Mouse (Mus musculus) heart, embryonic 12.5 days (tissue): Measurements from ENCODE around the gene Oaf. TPM values are rescaled to one million over a fixed set of nuclear protein-coding genes. Genes with fewer than 3 reads are reported as not detected.

ENCODE experiments used
- ATAC-seq: fragments of 200-750 bp; cut with Nextera tagmentation; 2 replicates; pipeline ENCODE4 v1.8.0; 2017; ENCODE audit warnings: moderate TSS enrichment, moderate library complexity; ENCODE audit not compliant: insufficient number of reproducible peaks, low FRiP score
- H3K27ac ChIP-seq: fragments of 300-500 bp; sonication (generic); 2 replicates; pipeline ENCODE4 v1.5.1; 2016; ENCODE audit warnings: mild to moderate bottlenecking, moderate library complexity; ENCODE audit not compliant: poor library complexity, severe bottlenecking
- H3K27me3 ChIP-seq: fragments of 300-500 bp; sonication (generic); replicated peaks from 2 replicates; pipeline ENCODE4 v1.6.1; 2016; ENCODE audit warnings: mild to moderate bottlenecking, moderate library complexity
- H3K36me3 ChIP-seq: fragments of 300-500 bp; sonication (generic); 2 replicates; pipeline ENCODE4 v1.6.1; 2016; ENCODE audit warnings: mild to moderate bottlenecking, moderate library complexity
- H3K4me1 ChIP-seq: fragments of 300-500 bp; sonication (generic); replicated peaks from 2 replicates; pipeline ENCODE4 v1.6.1; 2016; ENCODE audit warnings: mild to moderate bottlenecking
- H3K4me2 ChIP-seq: fragments of 300-500 bp; sonication (generic); 2 replicates; pipeline ENCODE4 v1.6.1; 2016; ENCODE audit warnings: mild to moderate bottlenecking, moderate library complexity
- H3K4me3 ChIP-seq: fragments of 300-500 bp; sonication (generic); 2 replicates; pipeline ENCODE4 v1.5.1; 2016; ENCODE audit warnings: mild to moderate bottlenecking
- H3K9ac ChIP-seq: fragments of 300-500 bp; sonication (generic); 2 replicates; pipeline ENCODE4 v1.6.1; 2016; ENCODE audit warnings: mild to moderate bottlenecking, moderate library complexity
- H3K9me3 ChIP-seq: fragments of 300-500 bp; sonication (generic); replicated peaks from 2 replicates; pipeline ENCODE4 v1.6.1; 2016; ENCODE audit warnings: mild to moderate bottlenecking, moderate library complexity
- WGBS: fragments of 180-500 bp; shearing (Covaris S2); methylation state at CpG from one replicate; pipeline ENCODE4 v1.1.7; 2016; 5-methylcytosine and 5-hydroxymethylcytosine counted together
- polyA plus RNA-seq: library from polyadenylated mRNA; unstranded; fragments of >200 nt; fragmentation: Nextera tagmentation; extraction: Ambion mirVana; gene quantifications from 2 replicates; pipeline ENCODE4 v1.2.1, GENCODE M21; 2016

Oaf gene
- polyA plus RNA-seq, 1 experiment from 2014 or later = 37.6 TPM

DNA sequence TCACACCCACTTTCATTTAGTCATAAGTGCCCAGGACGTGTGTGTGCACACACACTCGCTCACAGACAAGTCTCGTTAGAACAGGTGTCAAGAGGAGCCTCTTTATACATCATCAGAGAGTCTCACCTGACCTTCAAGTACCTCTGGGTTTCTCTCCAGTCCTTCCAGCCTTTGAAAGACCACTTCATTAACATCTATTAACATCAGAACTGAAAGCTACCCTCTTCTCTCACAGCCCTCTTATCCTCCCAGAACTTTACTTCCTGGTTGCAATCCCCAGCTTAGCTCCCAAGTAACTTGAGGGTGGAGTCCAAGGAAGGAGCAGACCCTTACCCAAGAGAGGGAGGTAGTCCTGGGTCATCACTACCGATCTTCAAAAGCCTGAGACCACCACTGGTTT lies 48.1 kb downstream of the Oaf start:
- Histone ChIP-seq H3K27ac (no peak overlapping the region), H3K9me3 (no peaks in the 10 kb centered on the region; the same call in 1 of the 2 replicates), H3K36me3 (no peaks in the 10 kb centered on the region), H3K4me2 (no peak overlapping the region), H3K27me3 (peaks cover 52% of the 10 kb centered on the region), H3K9ac (no peak overlapping the region), H3K4me3 (no peak overlapping the region), H3K4me1 (no peaks in the 10 kb centered on the region)
- no peak for ATAC-seq
- 52% methylated on average over 4 of the region's 4 CpGs for WGBS

DNA sequence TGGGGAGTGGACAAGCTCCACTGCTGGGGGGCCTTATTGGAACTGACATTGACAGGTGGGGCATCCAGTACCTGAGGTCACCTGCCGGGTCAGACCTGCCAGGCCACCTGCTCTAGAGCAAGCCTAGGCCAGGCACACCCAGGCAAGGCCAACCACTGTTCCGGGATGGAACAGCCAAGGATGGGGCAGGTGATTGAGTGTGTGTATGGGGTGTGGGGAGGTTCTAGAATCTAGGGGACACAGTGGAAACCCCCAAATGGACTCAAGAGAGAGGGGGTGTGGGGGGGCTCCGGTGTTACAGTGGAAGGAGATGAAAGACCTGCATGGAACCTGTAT lies 50.7 kb downstream of the Oaf start:
- WGBS = 40% methylated on average over 3 of the region's 3 CpGs
- Histone ChIP-seq H3K27me3 (peaks cover 36% of the 10 kb centered on the region), H3K4me2 (no peak overlapping the region), H3K4me3 (no peak overlapping the region), H3K36me3 (no peaks in the 10 kb centered on the region), H3K9ac (no peak overlapping the region), H3K9me3 (no peaks in the 10 kb centered on the region), H3K4me1 (no peaks in the 10 kb centered on the region), H3K27ac (no peak overlapping the region)
- no peak for ATAC-seq

DNA sequence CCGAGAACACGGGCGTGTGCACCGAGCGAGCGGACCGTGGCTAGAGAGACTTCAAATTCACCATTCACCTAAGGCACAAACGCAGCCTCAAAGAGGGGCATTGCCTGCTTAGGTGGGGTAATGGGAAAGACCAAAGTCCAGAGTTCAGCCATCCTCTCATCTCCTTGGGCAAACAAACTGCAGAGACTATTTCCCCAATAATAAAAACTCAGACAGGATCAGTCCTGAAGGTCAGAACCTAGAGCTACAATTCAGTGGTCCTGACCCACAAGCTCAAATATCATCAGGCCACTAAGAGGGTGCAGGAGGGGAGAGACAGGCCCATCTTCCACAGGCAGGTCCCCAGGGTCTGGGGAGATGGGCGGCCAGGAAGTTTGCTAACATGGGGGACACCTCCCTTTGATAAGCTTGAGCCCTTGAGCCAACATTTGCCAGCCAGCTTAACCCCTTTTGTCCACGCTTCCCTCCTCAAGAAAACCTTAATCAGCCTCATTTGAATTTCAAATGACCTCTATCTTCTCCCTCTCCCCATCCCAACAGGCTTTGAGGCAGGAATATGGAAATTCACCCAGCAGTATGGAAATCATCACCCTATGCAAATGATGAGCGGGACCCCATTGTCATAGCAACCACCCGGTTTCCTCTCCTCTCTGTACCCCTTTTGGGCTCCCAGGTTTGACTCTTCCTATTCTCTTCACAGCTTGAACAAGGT lies 51.2 kb downstream of the Oaf start:
- no peaks in the 10 kb centered on the region for H3K4me1 ChIP-seq
- WGBS = 65% methylated on average over 12 of the region's 12 CpGs
- H3K9ac ChIP-seq = no peak overlapping the region
- H3K4me3 ChIP-seq = no peak overlapping the region
- no peak for ATAC-seq
- H3K9me3 ChIP-seq = no peaks in the 10 kb centered on the region
- peaks cover 30% of the 10 kb centered on the region for H3K27me3 ChIP-seq
- no peaks in the 10 kb centered on the region for H3K36me3 ChIP-seq
- H3K4me2 ChIP-seq = no peak overlapping the region
- no peak overlapping the region for H3K27ac ChIP-seq

DNA sequence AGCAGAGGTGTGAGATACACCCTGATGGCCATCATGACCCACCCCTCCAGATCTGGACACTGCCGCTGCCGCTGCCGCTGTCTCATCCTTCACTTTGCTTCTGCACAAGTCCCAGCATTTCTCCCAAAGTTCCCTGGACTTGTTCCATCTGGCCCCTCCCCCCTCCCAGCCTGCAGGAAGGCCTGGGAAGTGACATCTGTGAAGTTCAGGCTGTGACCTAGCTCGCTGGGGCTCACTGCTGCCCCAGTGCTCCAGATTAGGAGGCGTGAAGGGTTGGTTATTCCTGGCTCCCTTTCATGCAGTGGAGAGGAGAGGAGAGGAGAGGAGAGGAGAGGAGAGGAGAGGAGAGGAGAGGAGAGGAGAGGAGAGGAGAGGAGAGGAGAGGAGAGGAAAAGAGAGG lies 60.1 kb downstream of the Oaf start:
- H3K27ac ChIP-seq = no peak overlapping the region

DNA sequence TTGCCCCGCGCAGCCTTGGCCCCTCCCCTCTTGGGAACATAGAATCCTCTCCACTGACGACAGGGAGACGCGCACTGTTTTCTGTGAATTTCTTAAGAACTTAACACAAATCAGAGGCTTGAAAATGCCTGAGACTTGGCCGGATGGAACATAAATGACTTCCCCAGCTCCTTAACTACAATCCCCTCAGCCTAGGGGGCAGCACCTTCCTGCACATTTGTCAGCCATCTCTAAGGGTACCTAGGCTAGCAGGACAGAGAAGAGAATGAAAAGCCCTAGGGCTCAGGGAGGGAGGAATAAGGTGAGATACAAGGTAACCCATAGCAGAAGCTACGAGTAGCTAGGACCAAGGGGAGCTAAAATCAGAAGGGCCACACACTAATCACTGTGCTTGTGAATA lies 61.5 kb downstream of the Oaf start:
- Histone ChIP-seq H3K27ac (no peak overlapping the region), H3K4me2 (no peak overlapping the region), H3K4me1 (peaks cover 13% of the 10 kb centered on the region), H3K9me3 (no peaks in the 10 kb centered on the region), H3K36me3 (no peaks in the 10 kb centered on the region), H3K27me3 (no peaks in the 10 kb centered on the region), H3K9ac (no peak overlapping the region), H3K4me3 (no peak overlapping the region)
- 61% methylated on average over 7 of the region's 7 CpGs for WGBS
- ATAC-seq = no peak

More for the DNA sequence above, 60.1 kb downstream of the Oaf start:
- Histone ChIP-seq H3K36me3 (no peaks in the 10 kb centered on the region), H3K4me1 (peaks cover 13% of the 10 kb centered on the region), H3K9me3 (no peaks in the 10 kb centered on the region), H3K27me3 (no peaks in the 10 kb centered on the region), H3K9ac (no peak overlapping the region), H3K4me2 (no peak overlapping the region; the same call in 1 of the 2 replicates), H3K4me3 (no peak overlapping the region)
- 21% methylated on average over 5 of the region's 5 CpGs for WGBS
- ATAC-seq = 0 out of 2 replicates have a peak, but pooled peaks have one; percentile 15

Other genes starting within 250 kb of the Oaf start
- gene Arhgef12, start 132.7 kb downstream of the Oaf start, polyA plus RNA-seq = 13.3 and 13.9 TPM in 2 replicates
- gene Tmem136, start 123.3 kb downstream of the Oaf start, polyA plus RNA-seq = 15.2 and 18.6 TPM in 2 replicates
- gene Pou2f3, start 29.5 kb downstream of the Oaf start, polyA plus RNA-seq = not detected in 2 replicates
- 0.06 and 0.29 TPM in 2 replicates for gene Trim29, start 70.9 kb upstream of the Oaf start, polyA plus RNA-seq